Mouse (Mus musculus) small intestine, adult 2 months (tissue): ENCODE results near the gene Cryba4. TPM values are rescaled to one million over a fixed set of nuclear protein-coding genes. Genes with fewer than 3 reads are reported as not detected.

Source experiments
- H3K27ac ChIP-seq: fragments of 200-500 bp; 2 replicates; pipeline ENCODE4 v1.5.1; 2012; ENCODE audit warnings: low read depth, low read length, control low read depth, inconsistent platforms; ENCODE audit not compliant: insufficient read depth
- H3K27me3 ChIP-seq: fragments of 200-500 bp; 2 replicates; pipeline ENCODE4 v1.6.1; 2012; ENCODE audit warnings: mild to moderate bottlenecking, moderate library complexity, low read length, inconsistent platforms; ENCODE audit not compliant: control insufficient read depth, insufficient read depth
- H3K36me3 ChIP-seq: fragments of 200-500 bp; 2 replicates; pipeline ENCODE4 v1.6.1; 2012; ENCODE audit warnings: mild to moderate bottlenecking, low read length, control low read depth, inconsistent platforms; ENCODE audit not compliant: control insufficient read depth, insufficient read depth
- H3K4me1 ChIP-seq: fragments of 200-500 bp; 2 replicates; pipeline ENCODE4 v1.6.1; 2012; ENCODE audit warnings: low read length, inconsistent platforms, mixed read lengths; ENCODE audit not compliant: control insufficient read depth, insufficient read depth, insufficient read length
- H3K4me3 ChIP-seq: fragments of 200-500 bp; 2 replicates; pipeline ENCODE4 v1.5.1; 2012; ENCODE audit warnings: low read depth, mild to moderate bottlenecking, control low read depth, inconsistent platforms, low read length, moderate library complexity
- CTCF ChIP-seq: fragments of 200-500 bp; IDR thresholded peaks from 2 replicates; pipeline ENCODE4 v1.5.1; 2012; ENCODE audit warnings: low read depth, mild to moderate bottlenecking, control low read depth, inconsistent platforms, low read length, moderate library complexity, mixed read lengths; ENCODE audit not compliant: insufficient replicate concordance, insufficient read length; ENCODE audit errors: extremely low read depth
- POLR2A ChIP-seq: fragments of 200-500 bp; IDR thresholded peaks from 2 replicates; pipeline ENCODE4 v1.6.1; 2012; ENCODE audit warnings: low read depth, mild to moderate bottlenecking, control low read depth, inconsistent platforms, low read length, moderate library complexity
- WGBS: fragments of 180-500 bp; shearing (Covaris S2); methylation state at CpG from one replicate; pipeline ENCODE4 v1.1.7; 2018; 5-methylcytosine and 5-hydroxymethylcytosine counted together
- polyA plus RNA-seq: library from polyadenylated mRNA; depleted of rRNA; stranded (reverse); fragments of >200 nt; gene quantifications from 2 replicates; pipeline ENCODE4 v1.2.3, GENCODE M21; 2012

Cryba4 gene
- polyA plus RNA-seq, 1 experiment, result 2.2 TPM

- WGBS, result 72% methylated on average over 7 of the region's 7 CpGs
- no peaks in the 10 kb centered on the region for H3K27me3 ChIP-seq
- H3K4me3 ChIP-seq, result no peak overlapping the region
- TF ChIP-seq CTCF (no peak), POLR2A (no peak)
- H3K27ac ChIP-seq, result no peak overlapping the region
- H3K36me3 ChIP-seq, result no peaks in the 10 kb centered on the region
- H3K4me1 ChIP-seq, result no peaks in the 10 kb centered on the region
Measured at GRCm38 (mm10) chr5:112264099-112264498, 11.8 kb upstream of the Cryba4 start.

- TF ChIP-seq CTCF (no peak), POLR2A (no peak)
- WGBS, result 72% methylated on average over 3 of the region's 3 CpGs
Measured at GRCm38 (mm10) chr5:112260818-112261217, 8.5 kb upstream of the Cryba4 start.

GRCm38 (mm10) chr5:112259862-112260650 lies 7.7 kb upstream of the Cryba4 start:
- TF ChIP-seq CTCF (no peak), POLR2A (no peak)
- H3K27ac ChIP-seq, result no peak overlapping the region
- 63% methylated on average over 16 of the region's 16 CpGs for WGBS
- no peaks in the 10 kb centered on the region for H3K27me3 ChIP-seq
- no peaks in the 10 kb centered on the region for H3K36me3 ChIP-seq
- H3K4me1 ChIP-seq, result no peaks in the 10 kb centered on the region
- H3K4me3 ChIP-seq, result no peak overlapping the region

More at GRCm38 (mm10) chr5:112260818-112261217, 8.5 kb upstream of the Cryba4 start:
- Histone ChIP-seq H3K27me3 (no peaks in the 10 kb centered on the region), H3K27ac (no peak overlapping the region), H3K4me3 (no peak overlapping the region), H3K4me1 (no peaks in the 10 kb centered on the region), H3K36me3 (no peaks in the 10 kb centered on the region)

- Histone ChIP-seq H3K36me3 (no peaks in the 10 kb centered on the region), H3K27me3 (no peaks in the 10 kb centered on the region), H3K4me1 (peaks cover 11% of the 10 kb centered on the region), H3K27ac (no peak overlapping the region), H3K4me3 (no peak overlapping the region)
- no peak for TF ChIP-seq CTCF
- 51% methylated on average over 3 of the region's 3 CpGs for WGBS
Measured at GRCm38 (mm10) chr5:112257896-112258295, 5.6 kb upstream of the Cryba4 start.

GRCm38 (mm10) chr5:112256457-112256856 lies 4.1 kb upstream of the Cryba4 start:
- 68% methylated on average over 9 of the region's 9 CpGs for WGBS
- Histone ChIP-seq H3K4me1 (peaks cover 11% of the 10 kb centered on the region), H3K27me3 (no peaks in the 10 kb centered on the region), H3K27ac (no peak overlapping the region), H3K36me3 (no peaks in the 10 kb centered on the region), H3K4me3 (no peak overlapping the region)
- TF ChIP-seq CTCF (no peak), POLR2A (no peak)

GRCm38 (mm10) chr5:112255426-112255825 lies 3.1 kb upstream of the Cryba4 start, which contains the start of gene Crybb1:
Crybb1 (plus strand) TSS chr5:112255815.
- no peaks in the 10 kb centered on the region for H3K27me3 ChIP-seq
- no peak within 1 kb of the TSS for H3K4me3 ChIP-seq
- 67% methylated on average over 3 of the region's 3 CpGs for WGBS
- TF ChIP-seq POLR2A (no peak), CTCF (no peak)
- H3K36me3 ChIP-seq, result no peaks in the 10 kb centered on the region
- peaks cover 11% of the 10 kb centered on the region for H3K4me1 ChIP-seq
- 0 out of 2 replicates have a peak within 1 kb of the TSS, but pooled peaks have one; percentile 36 for H3K27ac ChIP-seq

GRCm38 (mm10) chr5:112254282-112254806 lies 2.0 kb upstream of the Cryba4 start:
- Histone ChIP-seq H3K4me3 (no peak overlapping the region), H3K27ac (0 out of 2 replicates have a peak overlapping the region, but pooled peaks have one; percentile 36), H3K36me3 (no peaks in the 10 kb centered on the region), H3K4me1 (peaks cover 11% of the 10 kb centered on the region), H3K27me3 (no peaks in the 10 kb centered on the region)
- 31% methylated on average over 7 of the region's 7 CpGs for WGBS
- TF ChIP-seq CTCF (no peak), POLR2A (no peak)
